Mouse (Mus musculus) heart, adult 2 months (tissue): ENCODE results near the gene Ifna2.

Source experiments
- CTCF ChIP-seq: fragments of 200-600 bp; IDR thresholded peaks from 2 replicates; pipeline ENCODE4 v1.8.1; 2022; ENCODE audit warnings: antibody characterized with exemption, mild to moderate bottlenecking, moderate library complexity
- POLR2A ChIP-seq: fragments of 200-500 bp; IDR thresholded peaks from 2 replicates; pipeline ENCODE4 v1.6.1; 2011; ENCODE audit warnings: mild to moderate bottlenecking, low read depth, low read length, control low read depth; ENCODE audit not compliant: insufficient read depth

DNA sequence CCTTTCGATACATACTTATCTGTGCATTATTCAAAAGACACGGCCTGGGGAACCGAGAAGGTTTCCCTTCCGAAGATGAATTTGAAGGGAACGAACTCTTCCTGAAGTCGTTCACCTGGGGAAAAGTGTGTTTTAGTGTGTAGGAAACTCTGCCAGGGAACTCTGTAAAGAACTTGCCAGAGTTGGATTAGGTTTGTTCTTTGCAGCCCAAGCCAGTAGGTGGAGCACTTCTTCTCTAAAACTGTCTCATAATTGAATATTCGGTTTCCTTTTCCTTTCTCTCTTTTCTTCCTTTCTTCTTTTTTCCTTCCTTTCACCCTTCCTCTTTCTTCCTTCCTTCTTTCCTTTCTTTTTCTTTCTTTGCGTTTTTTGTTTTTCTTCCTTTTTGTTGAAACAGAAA lies 3.4 kb downstream of the Ifna2 start:
- TF ChIP-seq CTCF: peak; percentile 67
- TF ChIP-seq POLR2A: no peak
